In genomic region chr5:147657882-147658855, GRCm38 (mm10) we compare ENCODE assay signal across 9 mouse cellular contexts.
DNase-seq lines count a peak whose midpoint lies in the region; ATAC-seq and TF ChIP-seq lines count a peak whose summit lies in the region.
"Had no signal": no experiment of that assay in that cellular context is flagged by ENCODE, and none has a peak within 500 bp of the region (broad histone marks: within the 10 kb centered on the region; RNA-seq: fewer than 3 reads in every experiment).

No protein-coding gene starts in this region.

- no peak for TF ChIP-seq CTCF in gastrocnemius, adult 2 months (IDR thresholded peaks at IDR 0.05)
- no peak for TF ChIP-seq CTCF in hindbrain, postnatal 0 days (IDR thresholded peaks at IDR 0.05; ENCODE audit: low read depth)

- H3K4me2 ChIP-seq in heart, embryonic 11.5 days = peak overlapping the region; percentile 51
- H3K4me2 ChIP-seq in midbrain, embryonic 14.5 days (ENCODE audit: low read length) = no peak overlapping the region
- H3K4me2 ChIP-seq in hindbrain, postnatal 0 days (ENCODE audit: low read depth, low read length) = no peak overlapping the region
- no peak overlapping the region for H3K4me2 ChIP-seq in forebrain, embryonic 13.5 days
- H3K4me2 ChIP-seq: embryonic facial prominence, embryonic 15.5 days had no signal

- ATAC-seq in heart, embryonic 11.5 days (replicated peaks; ENCODE audit: insufficient number of reproducible peaks, low FRiP score, low TSS enrichment) = peak; percentile 89
- no peak; the same call in 1 of the 2 replicates for ATAC-seq in midbrain, embryonic 14.5 days (ENCODE audit: low FRiP score, low TSS enrichment)
- no peak for ATAC-seq in hindbrain, postnatal 0 days
- ATAC-seq in forebrain, embryonic 13.5 days = no peak

- no peaks in the 10 kb centered on the region for H3K36me3 ChIP-seq in heart, embryonic 11.5 days (ENCODE audit: control insufficient read depth, insufficient read depth, low read length)
- H3K36me3 ChIP-seq in midbrain, embryonic 14.5 days (ENCODE audit: control insufficient read depth, insufficient read depth, low read length) = no peaks in the 10 kb centered on the region
- H3K36me3 ChIP-seq in hindbrain, postnatal 0 days (ENCODE audit: insufficient read depth, low read length) = no peaks in the 10 kb centered on the region
- H3K36me3 ChIP-seq in forebrain, embryonic 13.5 days (ENCODE audit: poor library complexity, severe bottlenecking) = no peaks in the 10 kb centered on the region
- H3K36me3 ChIP-seq: embryonic facial prominence, embryonic 15.5 days had no signal

- no peak overlapping the region for H3K9ac ChIP-seq in heart, embryonic 11.5 days (ENCODE audit: low read depth, low read length)
- no peak overlapping the region for H3K9ac ChIP-seq in midbrain, embryonic 14.5 days (replicated peaks; ENCODE audit: low read length)
- H3K9ac ChIP-seq in hindbrain, postnatal 0 days (replicated peaks; ENCODE audit: low read length) = no peak overlapping the region
- H3K9ac ChIP-seq in forebrain, embryonic 13.5 days = no peak overlapping the region
- H3K9ac ChIP-seq: embryonic facial prominence, embryonic 15.5 days had no signal

- H3K9me3 ChIP-seq in heart, embryonic 11.5 days (replicated peaks; ENCODE audit: control insufficient read depth, low read length) = no peaks in the 10 kb centered on the region
- H3K9me3 ChIP-seq in midbrain, embryonic 14.5 days (ENCODE audit: control insufficient read depth, low read length) = no peaks in the 10 kb centered on the region
- H3K9me3 ChIP-seq in hindbrain, postnatal 0 days (ENCODE audit: low read length) = no peaks in the 10 kb centered on the region
- no peaks in the 10 kb centered on the region for H3K9me3 ChIP-seq in forebrain, embryonic 13.5 days (replicated peaks)
- H3K9me3 ChIP-seq: embryonic facial prominence, embryonic 15.5 days had no signal

- no peaks in the 10 kb centered on the region for H3K27me3 ChIP-seq in heart, embryonic 11.5 days (ENCODE audit: control insufficient read depth, insufficient read depth, low read length)
- no peaks in the 10 kb centered on the region for H3K27me3 ChIP-seq in midbrain, embryonic 14.5 days (ENCODE audit: control insufficient read depth, insufficient read depth, low read length)
- no peaks in the 10 kb centered on the region for H3K27me3 ChIP-seq in hindbrain, postnatal 0 days (ENCODE audit: insufficient read depth, low read length)
- no peaks in the 10 kb centered on the region for H3K27me3 ChIP-seq in forebrain, embryonic 13.5 days
- H3K27me3 ChIP-seq: embryonic facial prominence, embryonic 15.5 days had no signal

- intact Hi-C loops in gastrocnemius, adult 2 months (cut with DNase I) = no loop called here

- H3K4me3 ChIP-seq in gastrocnemius, adult 2 months = no peak overlapping the region
- H3K4me3 ChIP-seq in heart, embryonic 11.5 days (ENCODE audit: low read depth, low read length) = 0 out of 2 replicates have a peak overlapping the region, but pooled peaks have one; percentile 8
- H3K4me3 ChIP-seq in midbrain, embryonic 14.5 days (replicated peaks; ENCODE audit: low read depth, low read length) = no peak overlapping the region
- no peak overlapping the region for H3K4me3 ChIP-seq in hindbrain, postnatal 0 days (ENCODE audit: low read length)
- no peak overlapping the region for H3K4me3 ChIP-seq in forebrain, embryonic 13.5 days
- H3K4me3 ChIP-seq: embryonic facial prominence, embryonic 15.5 days had no signal

- peaks cover 19% of the 10 kb centered on the region for H3K4me1 ChIP-seq in heart, embryonic 11.5 days (ENCODE audit: control insufficient read depth, insufficient read depth, low read length)
- no peaks in the 10 kb centered on the region for H3K4me1 ChIP-seq in midbrain, embryonic 14.5 days (ENCODE audit: control insufficient read depth, insufficient read depth, low read length)
- H3K4me1 ChIP-seq in hindbrain, postnatal 0 days (ENCODE audit: insufficient read depth, low read length) = no peaks in the 10 kb centered on the region
- H3K4me1 ChIP-seq in forebrain, embryonic 13.5 days = no peaks in the 10 kb centered on the region
- H3K4me1 ChIP-seq: embryonic facial prominence, embryonic 15.5 days had no signal

- WGBS in heart, embryonic 11.5 days (ENCODE audit: insufficient replicate concordance) = 24% methylated on average over 17 of the region's 17 CpGs
- 65% methylated on average over 17 of the region's 17 CpGs for WGBS in midbrain, embryonic 14.5 days
- WGBS in hindbrain, postnatal 0 days = 62% methylated on average over 17 of the region's 17 CpGs
- WGBS in forebrain, embryonic 13.5 days = 69% methylated on average over 17 of the region's 17 CpGs

- peak; percentile 33 for DNase-seq in gastrocnemius, adult 2 months
- no peak for DNase-seq in gastrocnemius, postnatal 4 days (ENCODE audit: low spot score in 2 of 2)
- DNase-seq in kidney, postnatal 25 days = peak; percentile 53 to 88
- peak; percentile 40 for DNase-seq in midbrain, embryonic 14.5 days
- DNase-seq in layer of hippocampus, adult 9-10 months (ENCODE audit: low spot score) = no peak
- no peak for DNase-seq in hindbrain, postnatal 0 days (ENCODE audit: low spot score)

- H3K27ac ChIP-seq in gastrocnemius, adult 2 months = peak overlapping the region; percentile 73
- peak overlapping the region; percentile 78 for H3K27ac ChIP-seq in heart, embryonic 11.5 days (ENCODE audit: low read depth, low read length)
- H3K27ac ChIP-seq in midbrain, embryonic 14.5 days (replicated peaks; ENCODE audit: low read depth, low read length) = no peak overlapping the region
- no peak overlapping the region for H3K27ac ChIP-seq in hindbrain, postnatal 0 days
- H3K27ac ChIP-seq in forebrain, embryonic 13.5 days = no peak overlapping the region
- H3K27ac ChIP-seq: embryonic facial prominence, embryonic 15.5 days had no signal

Comparison
In these comparisons a context has a peak if more than half of its experiments do, and no peak if none do; other contexts are left out.
1. DNase-seq: peak in gastrocnemius, adult 2 months (single experiment), kidney, postnatal 25 days (2 of 2) and midbrain, embryonic 14.5 days (single experiment); none in gastrocnemius, postnatal 4 days (0 of 2), layer of hippocampus, adult 9-10 months (single experiment) and hindbrain, postnatal 0 days (single experiment).
2. H3K27ac ChIP-seq: peak in gastrocnemius, adult 2 months (single experiment) and heart, embryonic 11.5 days (single experiment); none in midbrain, embryonic 14.5 days (single experiment), hindbrain, postnatal 0 days (single experiment) and forebrain, embryonic 13.5 days (single experiment).